Mouse (Mus musculus): ENCODE data around the gene Shc3. TPM values are rescaled to one million over a fixed set of nuclear protein-coding genes. Genes with fewer than 3 reads are reported as not detected.

Gene Shc3
- total RNA-seq, 2 experiments from 2014 or later = 2.3 TPM

- intact Hi-C loops (cut with DNase I) = no loop called here
- DNase-seq (ENCODE audit: low spot score) = no peak
Observed at GRCm38 (mm10) chr13:51400736-51401501, 168.3 kb downstream of the Shc3 start.

GRCm38 (mm10) chr13:51400186-51400719, 169.0 kb downstream of the Shc3 start:
- intact Hi-C loops (cut with DNase I) = no loop called here
- no peak for DNase-seq (ENCODE audit: low spot score)

GRCm38 (mm10) chr13:51399562-51399961, 169.7 kb downstream of the Shc3 start:
- intact Hi-C loops (cut with DNase I) = no loop called here
- DNase-seq (ENCODE audit: low spot score) = no peak

- DNase-seq (ENCODE audit: low spot score) = no peak
- intact Hi-C loops (cut with DNase I) = no loop called here
Observed at GRCm38 (mm10) chr13:51397861-51398260, 171.4 kb downstream of the Shc3 start.

- DNase-seq (ENCODE audit: low spot score) = no peak
- intact Hi-C loops (cut with DNase I) = no loop called here
Observed at GRCm38 (mm10) chr13:51392256-51392655, 177.0 kb downstream of the Shc3 start.

GRCm38 (mm10) chr13:51391359-51391916, 177.8 kb downstream of the Shc3 start:
- intact Hi-C loops (cut with DNase I) = no loop called here
- DNase-seq (ENCODE audit: low spot score) = no peak

GRCm38 (mm10) chr13:51390398-51390797, 178.8 kb downstream of the Shc3 start:
- intact Hi-C loops (cut with DNase I) = no loop called here
- no peak for DNase-seq (ENCODE audit: low spot score)

- no peak for DNase-seq (ENCODE audit: low spot score)
- intact Hi-C loops (cut with DNase I) = no loop called here
Observed at GRCm38 (mm10) chr13:51387908-51388307, 181.3 kb downstream of the Shc3 start.

- no peak for DNase-seq (ENCODE audit: low spot score)
- intact Hi-C loops (cut with DNase I) = no loop called here
Observed at GRCm38 (mm10) chr13:51384899-51385298, 184.3 kb downstream of the Shc3 start.

- no peak for DNase-seq (ENCODE audit: low spot score)
- intact Hi-C loops (cut with DNase I) = no loop called here
Observed at GRCm38 (mm10) chr13:51381498-51381897, 187.7 kb downstream of the Shc3 start.

Other genes with a start within 250 kb of the Shc3 start
- gene S1pr3, start 160.8 kb downstream of the Shc3 start, total RNA-seq (2021) = 10 to 100 TPM; 14.1 to 14.4 TPM
- gene Cks2, start 75.8 kb upstream of the Shc3 start, total RNA-seq (2021) = 1 to 10 TPM; 1.8 to 2.5 TPM
- 10 to 100 TPM; 13.9 to 14.6 TPM for gene Secisbp2, start 82.3 kb upstream of the Shc3 start, total RNA-seq (2021)
- 10 to 100 TPM; 61.6 to 70.0 TPM for gene Sema4d, start 224.3 kb upstream of the Shc3 start, total RNA-seq (2021)